Mouse (Mus musculus) stomach, postnatal 0 days (tissue): ENCODE measurements at regions not wholly inside any gene's neighbourhood (a gene's known extent, or its start where the extent isn't known, plus 50 kb on each side); places are given as distances from the start of the nearest gene placed in this dataset.

Source experiments
- ATAC-seq: fragments of 200-750 bp; cut with Nextera tagmentation; 2 replicates; pipeline ENCODE4 v1.8.0; 2017; ENCODE audit not compliant: low FRiP score, low TSS enrichment
- DNase-seq: peaks from one replicate; pipeline ENCODE4 v3.0.0-alpha.2; 2016; ENCODE audit warnings: low spot score
- H3K27ac ChIP-seq: fragments of 300-500 bp; sonication (generic); replicated peaks from 2 replicates; pipeline ENCODE4 v1.5.1; 2014; ENCODE audit warnings: mild to moderate bottlenecking, control low read depth
- H3K27me3 ChIP-seq: fragments of 300-500 bp; sonication (generic); 2 replicates; pipeline ENCODE4 v1.6.1; 2014; ENCODE audit warnings: low read length; ENCODE audit not compliant: control insufficient read depth, insufficient read depth
- H3K36me3 ChIP-seq: fragments of 300-500 bp; sonication (generic); 2 replicates; pipeline ENCODE4 v1.6.1; 2014; ENCODE audit warnings: low read length, mixed read lengths; ENCODE audit not compliant: control insufficient read depth, insufficient read depth
- H3K4me1 ChIP-seq: fragments of 300-500 bp; sonication (generic); replicated peaks from 2 replicates; pipeline ENCODE4 v1.6.1; 2014; ENCODE audit warnings: antibody characterized with exemption; ENCODE audit not compliant: control insufficient read depth, insufficient read depth
- H3K4me2 ChIP-seq: fragments of 300-500 bp; sonication (generic); replicated peaks from 2 replicates; pipeline ENCODE4 v1.6.1; 2014; ENCODE audit warnings: low read depth, mild to moderate bottlenecking, control low read depth, moderate library complexity
- H3K4me3 ChIP-seq: fragments of 300-500 bp; sonication (generic); 2 replicates; pipeline ENCODE4 v1.5.1; 2014; ENCODE audit warnings: low read depth, low read length, control low read depth
- H3K9ac ChIP-seq: fragments of 300-500 bp; sonication (generic); 2 replicates; pipeline ENCODE4 v1.6.1; 2014; ENCODE audit warnings: mild to moderate bottlenecking, low read length, control low read depth, mixed read lengths
- H3K9me3 ChIP-seq: fragments of 300-500 bp; sonication (generic); 2 replicates; pipeline ENCODE4 v1.6.1; 2016; ENCODE audit warnings: low read length; ENCODE audit not compliant: control insufficient read depth
- CTCF ChIP-seq: IDR thresholded peaks from 2 replicates; pipeline ENCODE4 v1.5.1; 2016; ENCODE audit warnings: antibody characterized with exemption, low read depth, mild to moderate bottlenecking, moderate library complexity
- EP300 ChIP-seq: optimal IDR thresholded peaks from 2 replicates; pipeline ENCODE3; 2016; ENCODE audit warnings: antibody characterized with exemption
- WGBS: fragments of 180-500 bp; shearing (Covaris S2); extraction: QIAGEN DNeasy Blood & Tissue Kit; methylation state at CpG from one replicate; pipeline ENCODE4 v1.1.7; 2014; 5-methylcytosine and 5-hydroxymethylcytosine counted together

GRCm38 (mm10) chr13:29019839-29020238 is 66.3 kb upstream of the Sox4 start:
- TF ChIP-seq CTCF (no peak), EP300 (no peak)
- H3K4me1 ChIP-seq, result no peaks in the 10 kb centered on the region
- no peak for DNase-seq
- no peak for ATAC-seq
- 95% methylated on average over 3 of the region's 3 CpGs for WGBS
- H3K36me3 ChIP-seq, result no peaks in the 10 kb centered on the region
- no peak overlapping the region for H3K9ac ChIP-seq
- H3K9me3 ChIP-seq, result no peaks in the 10 kb centered on the region
- H3K4me2 ChIP-seq, result no peak overlapping the region
- no peak overlapping the region for H3K27ac ChIP-seq
- H3K4me3 ChIP-seq, result no peak overlapping the region
- H3K27me3 ChIP-seq, result no peaks in the 10 kb centered on the region

GRCm38 (mm10) chr13:29016145-29016651 is 62.7 kb upstream of the Sox4 start:
- Histone ChIP-seq H3K9me3 (no peaks in the 10 kb centered on the region), H3K27me3 (no peaks in the 10 kb centered on the region), H3K9ac (no peak overlapping the region), H3K4me2 (no peak overlapping the region), H3K27ac (no peak overlapping the region), H3K36me3 (no peaks in the 10 kb centered on the region), H3K4me1 (no peaks in the 10 kb centered on the region), H3K4me3 (no peak overlapping the region)
- ATAC-seq (no peak), DNase-seq (no peak)
- whole genome bisulfite sequencing, result 77% methylated on average over 25 of the region's 25 CpGs
- no peak for TF ChIP-seq EP300
- no peak for TF ChIP-seq CTCF

GRCm38 (mm10) chr13:29015605-29015994 is 62.1 kb upstream of the Sox4 start:
- no peaks in the 10 kb centered on the region for H3K4me1 ChIP-seq
- no peak overlapping the region for H3K4me2 ChIP-seq
- no peaks in the 10 kb centered on the region for H3K36me3 ChIP-seq
- no peak overlapping the region for H3K27ac ChIP-seq
- TF ChIP-seq EP300, result no peak
- TF ChIP-seq CTCF, result no peak
- no peaks in the 10 kb centered on the region for H3K27me3 ChIP-seq
- no peak overlapping the region for H3K4me3 ChIP-seq
- no peak for DNase-seq
- no peaks in the 10 kb centered on the region for H3K9me3 ChIP-seq
- H3K9ac ChIP-seq, result no peak overlapping the region
- no peak for ATAC-seq
- 74% methylated on average over 9 of the region's 9 CpGs for WGBS

GRCm38 (mm10) chr13:29014827-29015604 is 61.5 kb upstream of the Sox4 start:
- ATAC-seq (no peak), DNase-seq (no peak)
- Histone ChIP-seq H3K9ac (no peak overlapping the region), H3K4me3 (no peak overlapping the region), H3K4me2 (no peak overlapping the region), H3K36me3 (no peaks in the 10 kb centered on the region), H3K27me3 (no peaks in the 10 kb centered on the region), H3K27ac (no peak overlapping the region), H3K4me1 (no peaks in the 10 kb centered on the region), H3K9me3 (no peaks in the 10 kb centered on the region)
- no peak for TF ChIP-seq CTCF
- no peak for TF ChIP-seq EP300
- 71% methylated on average over 13 of the region's 13 CpGs for WGBS

GRCm38 (mm10) chr13:29014066-29014826 is 60.7 kb upstream of the Sox4 start:
- no peaks in the 10 kb centered on the region for H3K9me3 ChIP-seq
- DNase-seq (no peak), ATAC-seq (no peak)
- H3K4me3 ChIP-seq, result no peak overlapping the region
- H3K4me1 ChIP-seq, result no peaks in the 10 kb centered on the region
- WGBS, result 79% methylated on average over 15 of the region's 15 CpGs
- no peak overlapping the region for H3K4me2 ChIP-seq
- no peaks in the 10 kb centered on the region for H3K36me3 ChIP-seq
- no peak overlapping the region for H3K27ac ChIP-seq
- H3K27me3 ChIP-seq, result no peaks in the 10 kb centered on the region
- no peak overlapping the region for H3K9ac ChIP-seq
- TF ChIP-seq CTCF (no peak), EP300 (no peak)

- no peak overlapping the region for H3K4me3 ChIP-seq
- no peak for TF ChIP-seq CTCF
- H3K9ac ChIP-seq, result no peak overlapping the region
- no peaks in the 10 kb centered on the region for H3K36me3 ChIP-seq
- no peaks in the 10 kb centered on the region for H3K27me3 ChIP-seq
- H3K4me1 ChIP-seq, result no peaks in the 10 kb centered on the region
- no peak for ATAC-seq
- no peak overlapping the region for H3K27ac ChIP-seq
- no peaks in the 10 kb centered on the region for H3K9me3 ChIP-seq
- H3K4me2 ChIP-seq, result no peak overlapping the region
- DNase-seq, result no peak
Observed at GRCm38 (mm10) chr13:29006467-29006866, 53.0 kb upstream of the Sox4 start.
